Comparison of ENCODE assay signal across 8 mouse cellular contexts in the genomic region with DNA sequence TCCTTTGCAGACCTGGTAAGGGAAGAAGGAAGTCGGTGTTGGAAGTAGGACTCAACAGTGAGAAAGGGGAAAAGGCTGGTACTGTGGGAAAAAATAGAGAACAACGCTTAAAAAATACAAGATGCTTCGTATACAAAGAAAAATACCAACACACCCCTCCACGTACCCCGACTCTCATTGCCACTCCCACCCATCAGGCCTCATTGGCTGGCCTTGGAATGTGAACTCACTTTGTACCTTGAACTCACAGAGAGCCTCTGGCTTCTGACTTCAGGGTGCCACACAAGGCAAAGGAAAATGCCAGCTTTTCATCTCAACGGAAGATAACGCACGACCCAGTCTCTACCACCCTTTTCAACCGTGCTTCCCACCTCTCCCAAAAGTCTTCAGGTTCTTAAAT. TPM values are rescaled to one million over a fixed set of nuclear protein-coding genes. Genes with fewer than 3 reads are reported as not detected.
DNase-seq lines count a peak whose midpoint lies in the region; ATAC-seq lines count a peak whose summit lies in the region.

No protein-coding gene starts in this region.

- peak; percentile 32 for ATAC-seq in lung, embryonic 16.5 days (ENCODE audit: low read depth)
- 0 out of 2 replicates have a peak, but pooled peaks have one; percentile 12 for ATAC-seq in erythroid progenitor cell, adult 5-6 weeks (replicated peaks; ENCODE audit: low FRiP score, poor library complexity, severe bottlenecking)
- ATAC-seq in kidney, embryonic 15.5 days (replicated peaks; ENCODE audit: low FRiP score): peak; percentile 47
- peak; percentile 65 for ATAC-seq in neural tube, embryonic 13.5 days (ENCODE audit: low read depth)

- H3K4me2 ChIP-seq in lung, embryonic 16.5 days (ENCODE audit: low read depth, low read length): peak overlapping the region; percentile 51
- peak overlapping the region; percentile 80 for H3K4me2 ChIP-seq in kidney, embryonic 15.5 days
- peak overlapping the region; percentile 96 for H3K4me2 ChIP-seq in neural tube, embryonic 13.5 days

- H3K9ac ChIP-seq in lung, embryonic 16.5 days (ENCODE audit: low read length): peak overlapping the region; percentile 7; the same call in 1 of the 2 replicates
- no peak overlapping the region for H3K9ac ChIP-seq in kidney, embryonic 15.5 days
- H3K9ac ChIP-seq in neural tube, embryonic 13.5 days: 0 out of 2 replicates have a peak overlapping the region, but pooled peaks have one; percentile 10

- peaks cover 18% of the 10 kb centered on the region for H3K36me3 ChIP-seq in lung, embryonic 16.5 days (ENCODE audit: control insufficient read depth, insufficient read depth, low read length)
- H3K36me3 ChIP-seq in kidney, embryonic 15.5 days: peaks cover 28% of the 10 kb centered on the region
- H3K36me3 ChIP-seq in neural tube, embryonic 13.5 days: peaks cover 14% of the 10 kb centered on the region

- WGBS in lung, embryonic 16.5 days: 21% methylated on average over 9 of the region's 9 CpGs
- WGBS in kidney, embryonic 15.5 days: 22% methylated on average over 9 of the region's 9 CpGs
- WGBS in neural tube, embryonic 13.5 days: 23% methylated on average over 9 of the region's 9 CpGs

- no peak for DNase-seq in lung, adult 18-20 months
- DNase-seq in urinary bladder, postnatal 10 days (ENCODE audit: low spot score): no peak
- DNase-seq in frontal cortex, postnatal 25 days (ENCODE audit: low spot score in 2 of 2): no peak
- no peak for DNase-seq in gastrocnemius, postnatal 10 days

- H3K4me1 ChIP-seq in lung, embryonic 16.5 days (replicated peaks; ENCODE audit: control insufficient read depth, insufficient read depth, low read length): peaks cover 22% of the 10 kb centered on the region
- H3K4me1 ChIP-seq in kidney, embryonic 15.5 days: peaks cover 48% of the 10 kb centered on the region
- peaks cover 34% of the 10 kb centered on the region for H3K4me1 ChIP-seq in neural tube, embryonic 13.5 days (replicated peaks)

- H3K27ac ChIP-seq in lung, embryonic 16.5 days (ENCODE audit: low read length): no peak overlapping the region
- H3K27ac ChIP-seq in kidney, embryonic 15.5 days: peak overlapping the region; percentile 91
- peak overlapping the region; percentile 78 for H3K27ac ChIP-seq in neural tube, embryonic 13.5 days (replicated peaks)

- no peaks in the 10 kb centered on the region for H3K27me3 ChIP-seq in lung, embryonic 16.5 days (ENCODE audit: control insufficient read depth, insufficient read depth, low read depth, low read length)
- H3K27me3 ChIP-seq in kidney, embryonic 15.5 days: no peaks in the 10 kb centered on the region
- no peaks in the 10 kb centered on the region for H3K27me3 ChIP-seq in neural tube, embryonic 13.5 days

- H3K4me3 ChIP-seq in lung, embryonic 16.5 days (ENCODE audit: low read length): peak overlapping the region; percentile 54
- H3K4me3 ChIP-seq in kidney, embryonic 15.5 days (replicated peaks): peak overlapping the region; percentile 69
- H3K4me3 ChIP-seq in neural tube, embryonic 13.5 days: peak overlapping the region; percentile 65

- H3K9me3 ChIP-seq in lung, embryonic 16.5 days (ENCODE audit: control insufficient read depth, low read length): no peaks in the 10 kb centered on the region
- no peaks in the 10 kb centered on the region for H3K9me3 ChIP-seq in kidney, embryonic 15.5 days (replicated peaks)
- no peaks in the 10 kb centered on the region for H3K9me3 ChIP-seq in neural tube, embryonic 13.5 days

RNA-seq across cellular contexts. Expression of gene Tjap1, which starts 0.3 kb away (rescaled TPM):
- polyA plus RNA-seq in lung, embryonic 16.5 days (2015; fragmentation: Nextera tagmentation; extraction: Ambion mirVana): 39.1 and 40.8 TPM in 2 replicates
- 2.2 and 21.8 TPM in 2 replicates for total RNA-seq in erythroid progenitor cell, adult 5-6 weeks (2015; ENCODE audit: low replicate concordance)
- 6.5 and 53.0 TPM in 2 replicates for total RNA-seq in erythroid progenitor cell, adult 5-6 weeks (2017; ENCODE audit: low replicate concordance)
- 40.3 and 47.7 TPM in 2 replicates for polyA plus RNA-seq in kidney, embryonic 15.5 days (2015; fragmentation: Nextera tagmentation; extraction: Ambion mirVana)
- polyA plus RNA-seq in neural tube, embryonic 13.5 days (2015; fragmentation: Nextera tagmentation; extraction: Ambion mirVana): 35.7 and 36.7 TPM in 2 replicates
- total RNA-seq in gastrocnemius, postnatal 10 days (2021): 10 to 100 TPM; 42.3 to 64.0 TPM

RNA-seq across cellular contexts. Expression of gene Dlk2, which starts 14.1 kb away (rescaled TPM):
- polyA plus RNA-seq in lung, embryonic 16.5 days (2015; fragmentation: Nextera tagmentation; extraction: Ambion mirVana): 3.1 and 4.0 TPM in 2 replicates
- total RNA-seq in erythroid progenitor cell, adult 5-6 weeks (2015; ENCODE audit: low replicate concordance): not detected in 2 replicates
- total RNA-seq in erythroid progenitor cell, adult 5-6 weeks (2017; ENCODE audit: low replicate concordance): not detected in 2 replicates
- 0.42 and 0.85 TPM in 2 replicates for polyA plus RNA-seq in kidney, embryonic 15.5 days (2015; fragmentation: Nextera tagmentation; extraction: Ambion mirVana)
- polyA plus RNA-seq in neural tube, embryonic 13.5 days (2015; fragmentation: Nextera tagmentation; extraction: Ambion mirVana): 9.0 and 9.6 TPM in 2 replicates
- under 1 TPM; 0.35 to 0.79 TPM for total RNA-seq in gastrocnemius, postnatal 10 days (2021)

RNA-seq across cellular contexts. Expression of gene Lrrc73, which starts 29.8 kb away (rescaled TPM):
- 0.69 and 0.93 TPM in 2 replicates for polyA plus RNA-seq in lung, embryonic 16.5 days (2015; fragmentation: Nextera tagmentation; extraction: Ambion mirVana)
- total RNA-seq in erythroid progenitor cell, adult 5-6 weeks (2015; ENCODE audit: low replicate concordance): not detected in 2 replicates
- 0.39 TPM in 1 of 2 replicates, not detected in the other for total RNA-seq in erythroid progenitor cell, adult 5-6 weeks (2017; ENCODE audit: low replicate concordance)
- 0.60 and 0.71 TPM in 2 replicates for polyA plus RNA-seq in kidney, embryonic 15.5 days (2015; fragmentation: Nextera tagmentation; extraction: Ambion mirVana)
- 5.2 and 5.8 TPM in 2 replicates for polyA plus RNA-seq in neural tube, embryonic 13.5 days (2015; fragmentation: Nextera tagmentation; extraction: Ambion mirVana)
- total RNA-seq in gastrocnemius, postnatal 10 days (2021): under 1 TPM; 0.54 to 0.79 TPM

RNA-seq across cellular contexts. Expression of gene Yipf3, which starts 35.3 kb away (rescaled TPM):
- 114 and 120 TPM in 2 replicates for polyA plus RNA-seq in lung, embryonic 16.5 days (2015; fragmentation: Nextera tagmentation; extraction: Ambion mirVana)
- 46.5 and 53.7 TPM in 2 replicates for total RNA-seq in erythroid progenitor cell, adult 5-6 weeks (2015; ENCODE audit: low replicate concordance)
- 15.3 and 22.5 TPM in 2 replicates for total RNA-seq in erythroid progenitor cell, adult 5-6 weeks (2017; ENCODE audit: low replicate concordance)
- 103 and 113 TPM in 2 replicates for polyA plus RNA-seq in kidney, embryonic 15.5 days (2015; fragmentation: Nextera tagmentation; extraction: Ambion mirVana)
- 81.9 and 83.1 TPM in 2 replicates for polyA plus RNA-seq in neural tube, embryonic 13.5 days (2015; fragmentation: Nextera tagmentation; extraction: Ambion mirVana)
- 10 to 100 TPM; 53.6 to 66.6 TPM for total RNA-seq in gastrocnemius, postnatal 10 days (2021)

RNA-seq across cellular contexts. Expression of gene Polr1c, which starts 35.3 kb away (rescaled TPM):
- polyA plus RNA-seq in lung, embryonic 16.5 days (2015; fragmentation: Nextera tagmentation; extraction: Ambion mirVana): 90.6 and 91.2 TPM in 2 replicates
- 25.6 and 26.4 TPM in 2 replicates for total RNA-seq in erythroid progenitor cell, adult 5-6 weeks (2015; ENCODE audit: low replicate concordance)
- total RNA-seq in erythroid progenitor cell, adult 5-6 weeks (2017; ENCODE audit: low replicate concordance): 5.8 and 24.9 TPM in 2 replicates
- 104 TPM in 2 replicates for polyA plus RNA-seq in kidney, embryonic 15.5 days (2015; fragmentation: Nextera tagmentation; extraction: Ambion mirVana)
- 84.3 and 93.8 TPM in 2 replicates for polyA plus RNA-seq in neural tube, embryonic 13.5 days (2015; fragmentation: Nextera tagmentation; extraction: Ambion mirVana)
- total RNA-seq in gastrocnemius, postnatal 10 days (2021): 10 to 100 TPM; 18.5 to 21.8 TPM

Comparison
In these comparisons a context has a peak if more than half of its experiments do, and no peak if none do; other contexts are left out.
1. ATAC-seq: peak in every context shown above with its lines; median percentile 65 in neural tube, embryonic 13.5 days; 47 in kidney, embryonic 15.5 days; 32 in lung, embryonic 16.5 days; 12 in erythroid progenitor cell, adult 5-6 weeks.